Mouse (Mus musculus) hindbrain, embryonic 15.5 days (tissue): Measurements from ENCODE around the gene Abraxas1. TPM values are rescaled to one million over a fixed set of nuclear protein-coding genes. Genes with fewer than 3 reads are reported as not detected.

Experiments
- ATAC-seq: fragments of 200-750 bp; cut with Nextera tagmentation; 2 replicates; pipeline ENCODE4 v1.8.0; 2017; ENCODE audit warnings: low read depth, moderate number of reproducible peaks, moderate TSS enrichment; ENCODE audit not compliant: low FRiP score
- H3K27ac ChIP-seq: fragments of 300-500 bp; sonication (generic); replicated peaks from 2 replicates; pipeline ENCODE4 v1.5.1; 2015; ENCODE audit warnings: mild to moderate bottlenecking, inconsistent platforms
- H3K27me3 ChIP-seq: fragments of 300-500 bp; sonication (generic); 2 replicates; pipeline ENCODE4 v1.6.1; 2015; ENCODE audit warnings: control low read depth, inconsistent platforms
- H3K36me3 ChIP-seq: fragments of 300-500 bp; sonication (generic); 2 replicates; pipeline ENCODE4 v1.6.1; 2015; ENCODE audit warnings: control low read depth, inconsistent platforms
- H3K4me1 ChIP-seq: fragments of 300-500 bp; sonication (generic); replicated peaks from 2 replicates; pipeline ENCODE4 v1.6.1; 2015; ENCODE audit warnings: control low read depth, inconsistent platforms
- H3K4me2 ChIP-seq: fragments of 300-500 bp; sonication (generic); 2 replicates; pipeline ENCODE4 v1.6.1; 2015; ENCODE audit warnings: moderate library complexity, mild to moderate bottlenecking, inconsistent platforms
- H3K4me3 ChIP-seq: fragments of 300-500 bp; sonication (generic); 2 replicates; pipeline ENCODE4 v1.5.1; 2015; ENCODE audit warnings: mild to moderate bottlenecking, inconsistent platforms
- H3K9ac ChIP-seq: fragments of 300-500 bp; sonication (generic); 2 replicates; pipeline ENCODE4 v1.6.1; 2015; ENCODE audit warnings: inconsistent platforms
- H3K9me3 ChIP-seq: fragments of 300-500 bp; sonication (generic); 2 replicates; pipeline ENCODE4 v1.6.1; 2016; ENCODE audit warnings: control low read depth, inconsistent platforms
- WGBS: fragments of 180-500 bp; shearing (Covaris S2); methylation state at CpG from one replicate; pipeline ENCODE4 v1.1.7; 2015; 5-methylcytosine and 5-hydroxymethylcytosine counted together
- polyA plus RNA-seq: library from polyadenylated mRNA; unstranded; fragments of >200 nt; fragmentation: Nextera tagmentation; extraction: Ambion mirVana; gene quantifications from 2 replicates; pipeline ENCODE4 v1.2.1, GENCODE M21; 2015

The Abraxas1 gene
- 14.0 and 15.7 TPM in 2 replicates for polyA plus RNA-seq

DNA sequence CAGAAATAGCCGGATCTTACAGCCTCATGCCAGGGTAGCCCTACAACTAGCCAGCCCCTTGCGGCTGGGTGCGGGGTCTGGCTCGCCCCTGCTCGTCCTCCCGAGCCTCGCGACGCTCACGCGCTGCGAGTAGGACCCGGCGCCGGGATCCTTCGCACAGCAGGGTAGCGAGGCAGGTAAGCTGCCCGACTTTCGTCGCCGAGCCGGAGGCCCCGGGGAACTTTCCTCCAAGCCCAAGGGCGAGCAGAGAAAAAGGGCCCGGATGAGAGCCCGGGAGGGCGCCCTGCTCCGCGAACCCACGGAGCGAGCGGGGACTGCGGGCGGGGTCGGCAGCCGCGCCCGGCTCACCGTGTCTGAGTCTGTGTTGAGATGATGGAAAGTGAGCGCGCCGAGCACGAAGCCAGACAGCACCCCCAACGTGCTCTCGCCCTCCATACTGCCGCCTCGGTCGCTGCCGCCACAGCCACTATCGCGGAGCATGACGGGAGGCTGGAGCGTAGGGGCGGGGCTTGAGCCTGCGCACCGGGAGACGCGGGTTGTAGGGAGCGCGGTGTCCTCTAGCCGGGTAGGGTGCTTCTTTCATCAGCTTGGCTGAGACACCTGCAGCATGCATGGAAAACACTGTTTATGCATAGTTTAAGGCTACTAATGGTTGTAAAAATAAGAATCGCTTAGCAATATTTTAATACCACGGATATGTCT, at the start of gene Abraxas1:
TSS of gene Abraxas1 (minus strand) at position 483 of the 702 bp plus-strand sequence.
- H3K36me3 ChIP-seq: no peaks in the 10 kb centered on the region
- under 1% methylated on average over 63 of the region's 63 CpGs for WGBS
- H3K27ac ChIP-seq: peak within 1 kb of the TSS; percentile 83
- peak within 1 kb of the TSS; percentile 79 for H3K4me2 ChIP-seq
- ATAC-seq: peak; percentile 97
- H3K4me3 ChIP-seq: peak within 1 kb of the TSS; percentile 55
- peak within 1 kb of the TSS; percentile 77 for H3K9ac ChIP-seq
- peaks cover 8% of the 10 kb centered on the region for H3K4me1 ChIP-seq
- H3K27me3 ChIP-seq: no peaks in the 10 kb centered on the region
- no peaks in the 10 kb centered on the region for H3K9me3 ChIP-seq

DNA sequence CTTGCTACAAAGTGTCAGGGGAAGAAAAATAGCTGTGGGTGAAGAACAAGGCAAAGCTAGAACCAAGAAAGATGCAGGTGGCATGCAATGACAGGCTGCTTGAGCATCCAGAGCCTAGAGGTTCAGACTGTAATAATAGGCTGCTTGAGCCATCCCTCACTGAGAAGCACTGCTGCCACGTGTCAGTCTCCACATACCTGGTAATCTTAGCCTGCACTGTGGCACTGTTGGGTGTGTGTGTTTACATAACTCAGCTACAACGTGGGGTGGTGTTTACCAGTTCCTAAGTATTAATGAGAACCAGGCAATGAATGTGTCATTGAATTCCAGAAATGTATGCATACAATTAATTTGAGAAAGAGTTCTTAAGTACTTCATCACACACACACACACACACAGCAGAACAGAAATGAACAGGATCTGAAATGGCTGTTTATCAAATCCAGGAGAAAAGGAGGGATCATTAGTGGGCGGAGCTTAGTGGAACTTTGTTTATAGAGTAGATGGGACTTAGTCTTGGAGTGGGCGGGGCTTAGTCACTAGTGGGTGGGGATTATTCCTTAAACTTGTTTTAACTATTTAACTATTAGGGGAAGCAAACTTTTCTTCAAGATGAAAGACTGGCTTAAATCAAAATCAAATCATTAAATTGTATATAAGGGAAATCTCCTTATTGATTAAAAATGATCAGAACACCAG, 48.6 kb upstream of the Abraxas1 start:
- Histone ChIP-seq H3K4me2 (no peak overlapping the region), H3K4me1 (no peaks in the 10 kb centered on the region), H3K4me3 (no peak overlapping the region), H3K9ac (no peak overlapping the region), H3K27ac (no peak overlapping the region), H3K9me3 (no peaks in the 10 kb centered on the region), H3K36me3 (no peaks in the 10 kb centered on the region), H3K27me3 (no peaks in the 10 kb centered on the region)
- 82% methylated on average over 4 of the region's 4 CpGs for WGBS
- no peak for ATAC-seq

DNA sequence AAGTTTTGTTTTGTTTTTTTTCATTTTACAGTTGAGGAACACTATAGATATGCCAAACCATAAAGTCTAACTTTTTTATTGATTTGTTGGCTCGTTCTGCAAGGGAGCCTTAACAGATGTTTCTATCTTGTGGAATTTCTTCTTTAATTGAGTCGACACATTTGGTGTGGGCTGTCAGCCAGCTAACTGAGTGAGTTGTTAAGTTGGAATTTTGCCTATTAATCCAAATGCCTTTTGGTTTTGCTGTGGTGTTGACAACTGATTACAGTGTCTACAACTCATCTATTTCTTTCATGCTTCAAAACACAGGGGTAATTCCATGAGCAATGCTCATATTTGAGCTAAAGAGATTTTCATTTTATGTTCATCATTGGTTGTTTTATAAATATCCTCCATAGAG, 45.4 kb upstream of the Abraxas1 start:
- no peak for ATAC-seq
- Histone ChIP-seq H3K27me3 (no peaks in the 10 kb centered on the region), H3K4me1 (no peaks in the 10 kb centered on the region), H3K9me3 (no peaks in the 10 kb centered on the region), H3K27ac (no peak overlapping the region), H3K4me3 (no peak overlapping the region), H3K36me3 (no peaks in the 10 kb centered on the region), H3K4me2 (no peak overlapping the region), H3K9ac (no peak overlapping the region)
- 61% methylated on average over 2 of the region's 2 CpGs for WGBS

DNA sequence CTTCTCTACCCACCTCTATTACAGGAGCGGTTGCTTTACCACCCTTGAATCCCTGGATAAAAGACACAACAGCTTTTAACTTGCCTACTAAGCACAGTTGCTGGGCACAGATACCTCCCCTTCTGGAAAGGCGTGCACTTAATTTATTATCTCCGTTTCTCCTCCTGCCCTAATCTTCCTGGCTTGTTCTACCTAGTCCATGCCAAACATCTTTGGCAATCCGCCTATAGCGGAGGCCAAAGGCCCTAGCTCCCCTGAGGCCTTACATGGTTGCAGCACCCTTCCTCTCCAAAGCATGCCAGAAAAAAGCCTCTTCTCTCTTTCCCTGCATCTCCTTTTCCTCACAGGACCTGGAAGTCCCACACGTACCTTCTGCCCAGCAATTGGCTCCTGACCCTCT, 43.7 kb upstream of the Abraxas1 start:
- no peak for ATAC-seq
- Histone ChIP-seq H3K36me3 (no peaks in the 10 kb centered on the region), H3K27me3 (no peaks in the 10 kb centered on the region), H3K9me3 (no peaks in the 10 kb centered on the region), H3K27ac (no peak overlapping the region), H3K4me1 (no peaks in the 10 kb centered on the region), H3K9ac (no peak overlapping the region), H3K4me3 (no peak overlapping the region), H3K4me2 (no peak overlapping the region)
- 83% methylated on average over 6 of the region's 6 CpGs for WGBS

DNA sequence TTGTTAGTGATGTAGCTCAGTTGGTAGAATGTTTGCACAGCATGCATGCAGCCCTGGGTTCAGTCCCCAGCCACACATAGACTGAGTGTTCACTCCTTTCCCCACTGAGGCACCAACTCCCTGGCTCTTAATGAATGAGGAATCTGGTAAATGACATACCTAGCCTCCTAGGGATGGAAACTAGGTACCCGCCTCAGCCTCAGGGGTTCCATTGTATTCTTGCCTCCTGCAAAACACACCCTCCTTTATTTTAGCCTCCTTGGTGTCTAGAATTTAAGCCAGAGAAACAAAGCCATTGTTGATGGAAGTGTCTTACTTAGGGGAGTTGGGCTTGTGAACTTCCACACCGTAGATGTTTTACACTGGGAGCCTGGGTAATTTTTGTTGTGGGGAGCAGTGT, 42.3 kb upstream of the Abraxas1 start:
- Histone ChIP-seq H3K27me3 (no peaks in the 10 kb centered on the region), H3K27ac (no peak overlapping the region), H3K36me3 (no peaks in the 10 kb centered on the region), H3K4me3 (no peak overlapping the region), H3K4me2 (no peak overlapping the region), H3K4me1 (no peaks in the 10 kb centered on the region), H3K9ac (no peak overlapping the region), H3K9me3 (no peaks in the 10 kb centered on the region)
- 69% methylated on average over 2 of the region's 2 CpGs for WGBS
- ATAC-seq: no peak

DNA sequence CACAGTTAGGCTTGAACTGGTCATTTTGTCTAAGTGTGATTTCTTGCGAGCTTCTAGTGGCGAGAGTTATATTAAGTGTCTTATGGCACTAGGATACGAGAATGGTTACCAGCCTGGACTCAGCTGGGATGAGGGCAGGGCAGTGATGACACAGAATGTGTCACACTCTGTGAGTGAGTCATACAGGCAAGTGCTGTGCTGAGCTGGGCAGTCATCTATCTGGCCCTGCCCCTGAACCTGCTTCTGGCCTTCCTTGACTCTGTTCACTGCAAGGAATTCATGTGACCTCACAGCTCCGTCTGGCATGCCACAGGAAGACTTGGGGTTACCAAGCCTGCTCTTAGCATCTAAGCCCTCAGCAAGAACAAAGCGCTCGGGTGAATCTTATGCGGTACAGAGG, 41.0 kb upstream of the Abraxas1 start:
- 80% methylated on average over 7 of the region's 7 CpGs for WGBS
- H3K9ac ChIP-seq: no peak overlapping the region
- no peaks in the 10 kb centered on the region for H3K9me3 ChIP-seq
- H3K4me1 ChIP-seq: no peaks in the 10 kb centered on the region
- H3K27ac ChIP-seq: no peak overlapping the region
- H3K36me3 ChIP-seq: no peaks in the 10 kb centered on the region
- no peak overlapping the region for H3K4me2 ChIP-seq
- ATAC-seq: no peak
- no peak overlapping the region for H3K4me3 ChIP-seq
- H3K27me3 ChIP-seq: no peaks in the 10 kb centered on the region

DNA sequence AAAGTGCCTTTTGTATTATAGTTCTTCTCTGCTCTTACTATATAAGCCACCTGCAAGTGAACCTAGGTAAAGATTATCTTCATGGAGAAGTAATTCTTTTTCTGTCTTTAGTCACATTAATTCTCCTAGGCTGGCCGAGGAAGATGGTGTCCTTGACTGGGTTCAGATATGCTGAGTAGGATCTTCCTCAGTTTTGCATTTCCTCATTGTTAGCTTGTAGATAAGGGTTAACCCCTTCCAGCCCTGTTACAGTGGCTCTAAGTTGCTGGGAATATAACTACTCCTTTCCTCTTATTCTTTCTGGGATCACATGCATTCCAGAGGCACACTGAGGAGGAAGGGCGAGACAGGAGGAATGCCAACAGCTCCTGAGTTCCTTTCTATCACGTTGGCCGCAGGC, 40.4 kb upstream of the Abraxas1 start:
- Histone ChIP-seq H3K27me3 (no peaks in the 10 kb centered on the region), H3K4me3 (no peak overlapping the region), H3K27ac (no peak overlapping the region), H3K9me3 (no peaks in the 10 kb centered on the region), H3K4me2 (no peak overlapping the region), H3K9ac (no peak overlapping the region), H3K4me1 (no peaks in the 10 kb centered on the region), H3K36me3 (no peaks in the 10 kb centered on the region)
- WGBS: 77% methylated on average over 4 of the region's 4 CpGs
- no peak for ATAC-seq

DNA sequence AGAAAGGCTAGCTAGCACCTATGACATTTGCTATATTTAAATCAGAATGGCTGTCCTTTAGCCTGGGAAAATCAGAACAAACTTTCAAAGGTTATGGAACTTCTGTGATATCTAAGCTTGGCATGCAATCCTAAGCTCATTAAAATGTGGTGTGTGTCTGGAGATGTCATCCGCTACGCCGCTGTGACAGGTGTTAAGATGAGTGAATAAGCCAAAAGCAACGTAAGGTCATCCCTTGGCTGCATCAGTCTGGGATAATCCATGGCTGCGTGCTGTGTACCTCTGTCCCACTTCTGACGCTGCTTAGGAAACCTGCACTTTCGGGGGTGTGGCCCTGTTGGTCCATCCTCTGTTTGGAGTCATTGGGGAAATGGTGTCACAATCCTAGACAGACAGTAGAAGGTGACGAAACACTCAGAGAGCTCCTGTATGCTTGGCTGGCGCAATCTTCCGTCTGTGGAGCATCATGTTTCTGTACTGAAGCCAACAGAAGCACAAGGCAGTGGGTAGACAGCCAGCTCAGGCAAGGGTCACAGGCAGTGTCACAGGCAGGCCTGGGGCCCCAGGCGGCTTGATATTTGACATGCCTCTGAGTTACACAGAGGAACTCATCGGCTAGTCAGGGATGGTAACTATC, 39.8 kb upstream of the Abraxas1 start:
- no peaks in the 10 kb centered on the region for H3K36me3 ChIP-seq
- no peak overlapping the region for H3K4me2 ChIP-seq
- no peak overlapping the region for H3K27ac ChIP-seq
- H3K9ac ChIP-seq: no peak overlapping the region
- 69% methylated on average over 12 of the region's 12 CpGs for WGBS
- H3K4me3 ChIP-seq: no peak overlapping the region
- H3K27me3 ChIP-seq: no peaks in the 10 kb centered on the region
- no peaks in the 10 kb centered on the region for H3K9me3 ChIP-seq
- no peaks in the 10 kb centered on the region for H3K4me1 ChIP-seq
- no peak for ATAC-seq

DNA sequence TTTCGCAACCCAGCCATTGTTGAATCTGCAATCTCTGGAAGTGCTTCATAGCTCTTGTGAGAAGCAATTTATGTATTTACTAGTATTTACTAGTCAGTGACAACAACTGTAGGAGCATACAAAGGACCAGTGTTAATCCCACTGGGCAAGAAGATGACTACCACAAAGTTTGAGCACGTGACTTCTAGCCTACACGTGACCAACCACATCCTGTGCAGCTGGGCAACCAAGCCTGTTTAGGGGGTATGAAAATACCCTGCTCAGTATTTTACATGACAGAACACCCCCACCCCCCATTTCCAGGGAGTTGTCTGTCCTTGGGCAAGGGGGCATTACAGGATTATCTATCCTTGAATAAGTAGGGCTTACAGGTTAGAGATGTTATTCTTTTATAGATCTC, 35.8 kb upstream of the Abraxas1 start:
- no peaks in the 10 kb centered on the region for H3K36me3 ChIP-seq
- no peak overlapping the region for H3K4me2 ChIP-seq
- H3K9me3 ChIP-seq: no peaks in the 10 kb centered on the region
- no peak overlapping the region for H3K4me3 ChIP-seq
- H3K27me3 ChIP-seq: no peaks in the 10 kb centered on the region
- H3K9ac ChIP-seq: no peak overlapping the region
- no peaks in the 10 kb centered on the region for H3K4me1 ChIP-seq
- no peak overlapping the region for H3K27ac ChIP-seq
- 85% methylated on average over 3 of the region's 3 CpGs for WGBS
- ATAC-seq: no peak

DNA sequence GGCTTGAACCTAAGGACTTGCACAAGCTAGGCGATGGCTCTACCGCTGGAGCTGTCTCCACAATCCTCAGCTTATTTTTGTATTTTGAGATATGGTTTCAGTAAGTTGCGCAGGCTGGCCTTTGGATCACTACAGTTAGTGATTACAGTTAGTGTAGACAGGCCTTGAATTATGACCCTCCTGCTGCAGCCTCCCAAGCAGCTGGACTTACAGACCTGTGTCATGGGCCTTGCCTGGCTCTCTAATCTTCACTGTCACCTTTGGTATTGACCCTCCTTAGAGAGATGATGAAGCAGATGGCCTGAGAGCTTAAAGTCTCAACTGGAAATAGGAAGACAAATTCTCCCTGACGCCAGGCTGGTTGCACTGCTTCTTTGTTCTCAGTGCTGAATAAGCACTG, 33.2 kb upstream of the Abraxas1 start:
- H3K4me2 ChIP-seq: no peak overlapping the region
- H3K9ac ChIP-seq: no peak overlapping the region
- ATAC-seq: no peak
- H3K36me3 ChIP-seq: no peaks in the 10 kb centered on the region
- no peaks in the 10 kb centered on the region for H3K4me1 ChIP-seq
- no peaks in the 10 kb centered on the region for H3K9me3 ChIP-seq
- H3K27me3 ChIP-seq: no peaks in the 10 kb centered on the region
- WGBS: 89% methylated on average over 4 of the region's 4 CpGs
- no peak overlapping the region for H3K4me3 ChIP-seq
- H3K27ac ChIP-seq: no peak overlapping the region

DNA sequence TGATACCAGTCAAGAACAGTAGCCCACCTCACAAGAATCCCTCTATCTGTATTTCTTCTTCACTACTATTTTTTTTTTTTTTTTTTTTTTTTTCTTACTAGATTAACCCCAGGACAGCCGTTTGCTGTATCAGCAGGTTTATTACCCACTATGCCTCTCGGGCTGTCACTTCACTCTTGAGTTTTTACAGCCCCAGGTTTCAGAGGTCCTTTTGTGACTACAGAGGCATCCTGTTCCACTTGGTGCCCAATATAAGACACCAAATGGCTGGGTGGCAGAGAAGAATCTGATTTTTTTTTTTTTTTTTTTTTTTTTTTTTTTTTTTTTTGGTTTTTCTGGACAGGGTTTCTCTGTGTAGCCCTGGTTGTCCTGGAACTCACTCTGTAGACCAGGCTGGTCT, 26.4 kb upstream of the Abraxas1 start:
- peak overlapping the region; percentile 55 for H3K4me3 ChIP-seq
- H3K4me1 ChIP-seq: peaks cover 21% of the 10 kb centered on the region
- ATAC-seq: no peak
- H3K27me3 ChIP-seq: peaks cover 37% of the 10 kb centered on the region
- H3K9me3 ChIP-seq: no peaks in the 10 kb centered on the region
- H3K27ac ChIP-seq: no peak overlapping the region
- 12% methylated on average over 2 of the region's 2 CpGs for WGBS
- 0 out of 2 replicates have a peak overlapping the region, but pooled peaks have one; percentile 42 for H3K9ac ChIP-seq
- H3K36me3 ChIP-seq: no peaks in the 10 kb centered on the region
- H3K4me2 ChIP-seq: peak overlapping the region; percentile 98

DNA sequence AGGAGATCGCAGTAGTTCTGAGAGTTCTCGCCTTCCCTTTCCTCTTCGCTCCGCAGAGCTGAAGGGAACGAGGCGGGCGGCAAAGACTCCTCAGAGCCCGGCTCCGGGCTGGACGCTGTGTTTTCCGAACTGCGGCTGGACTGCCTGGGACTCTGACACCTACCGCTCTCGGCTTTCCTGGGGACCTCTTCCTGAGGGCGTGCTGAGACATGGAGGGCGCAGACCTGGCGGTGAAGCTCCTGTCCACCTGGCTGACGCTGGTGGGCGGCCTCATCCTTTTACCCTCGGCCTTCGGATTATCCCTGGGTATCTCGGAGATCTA, 25.8 kb upstream of the Abraxas1 start:
- under 1% methylated on average over 20 of the region's 22 CpGs for WGBS
- 0 out of 2 replicates have a peak, but pooled peaks have one; percentile 11 for ATAC-seq
- Histone ChIP-seq H3K4me2 (peak overlapping the region; percentile 98), H3K9me3 (no peaks in the 10 kb centered on the region), H3K27me3 (peaks cover 37% of the 10 kb centered on the region), H3K4me3 (peak overlapping the region; percentile 55), H3K36me3 (no peaks in the 10 kb centered on the region), H3K4me1 (peaks cover 21% of the 10 kb centered on the region), H3K9ac (peak overlapping the region; percentile 42), H3K27ac (no peak overlapping the region)
